Mouse (Mus musculus): ENCODE results near the gene Trp53.
"Not testable (repeated sequence)": the region's sequence is repeated elsewhere in the genome, so short reads cannot be mapped to it uniquely, and the experiment has no call there.

Gene Trp53

DNA sequence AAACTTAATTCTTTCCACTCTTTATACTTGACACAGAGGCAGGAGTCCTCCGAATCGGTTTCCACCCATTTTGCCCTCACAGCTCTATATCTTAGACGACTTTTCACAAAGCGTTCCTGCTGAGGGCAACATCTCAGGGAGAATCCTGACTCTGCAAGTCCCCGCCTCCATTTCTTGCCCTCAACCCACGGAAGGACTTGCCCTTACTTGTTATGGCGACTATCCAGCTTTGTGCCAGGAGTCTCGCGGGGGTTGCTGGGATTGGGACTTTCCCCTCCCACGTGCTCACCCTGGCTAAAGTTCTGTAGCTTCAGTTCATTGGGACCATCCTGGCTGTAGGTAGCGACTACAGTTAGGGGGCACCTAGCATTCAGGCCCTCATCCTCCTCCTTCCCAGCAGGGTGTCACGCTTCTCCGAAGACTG is at the start of gene Trp53, which contains the start of gene Wrap53:
Gene Trp53, plus strand, starts transcription at position 269 of the 424 bp plus-strand sequence.
Gene Wrap53, minus strand, starts transcription at position 165 of the 424 bp plus-strand sequence.
- DNase-seq (ENCODE audit: extremely low spot score, low read depth, low spot score), result peak; percentile 90

DNA sequence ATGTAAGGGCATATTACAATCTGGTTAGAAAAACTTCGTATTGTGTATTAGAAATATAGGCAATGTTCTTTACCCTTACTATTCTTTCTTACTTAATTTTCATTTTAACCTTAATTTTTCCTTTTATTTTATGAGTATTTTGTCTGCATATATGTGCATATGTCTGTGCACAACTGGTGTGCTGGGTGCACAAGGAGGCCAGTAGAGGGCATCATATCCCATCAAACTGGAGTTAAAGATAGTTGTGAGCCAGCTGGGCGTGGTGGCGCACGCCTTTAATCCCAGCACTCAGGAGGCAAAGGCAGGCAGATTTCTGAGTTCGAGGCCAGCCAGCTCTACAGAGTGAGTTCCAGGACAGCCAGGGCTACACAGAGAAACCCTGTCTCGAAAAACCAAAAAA is 49.4 kb upstream of the Trp53 start:
- DNase-seq (ENCODE audit: extremely low spot score, low read depth, low spot score), result not testable (repeated sequence)

DNA sequence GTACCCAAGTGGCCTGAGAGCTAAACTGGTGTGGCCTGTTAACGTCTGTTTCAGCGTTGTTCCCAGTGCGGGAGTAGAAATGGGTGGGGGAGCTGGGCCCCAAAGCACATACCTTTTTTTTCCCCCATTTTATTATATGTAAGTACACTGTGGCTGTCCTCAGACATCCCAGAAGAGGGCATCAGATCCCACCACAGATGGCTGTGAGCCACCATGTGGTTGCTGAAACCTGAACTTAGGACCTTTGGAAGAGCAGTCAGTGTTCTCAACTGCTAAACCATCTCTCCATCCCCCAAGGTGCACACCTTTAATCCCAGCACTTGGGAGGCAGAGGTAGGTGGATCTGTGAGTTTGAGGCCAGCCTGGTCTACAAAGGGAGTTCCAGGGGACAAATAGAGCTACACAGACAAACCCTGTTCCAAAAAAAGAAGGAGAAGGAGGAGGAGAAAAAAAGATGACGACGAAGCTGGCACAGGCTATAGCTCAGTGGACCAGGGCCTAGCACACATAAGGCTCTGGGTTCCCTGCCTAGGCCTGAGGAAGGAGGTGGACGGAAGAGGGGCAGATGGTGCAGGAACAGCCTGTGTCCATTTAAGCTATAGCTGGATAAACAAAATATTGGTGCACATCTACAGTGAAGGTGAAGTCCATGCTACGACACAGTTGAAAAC is 47.5 kb upstream of the Trp53 start:
- no peak for DNase-seq (ENCODE audit: extremely low spot score, low read depth, low spot score)

DNA sequence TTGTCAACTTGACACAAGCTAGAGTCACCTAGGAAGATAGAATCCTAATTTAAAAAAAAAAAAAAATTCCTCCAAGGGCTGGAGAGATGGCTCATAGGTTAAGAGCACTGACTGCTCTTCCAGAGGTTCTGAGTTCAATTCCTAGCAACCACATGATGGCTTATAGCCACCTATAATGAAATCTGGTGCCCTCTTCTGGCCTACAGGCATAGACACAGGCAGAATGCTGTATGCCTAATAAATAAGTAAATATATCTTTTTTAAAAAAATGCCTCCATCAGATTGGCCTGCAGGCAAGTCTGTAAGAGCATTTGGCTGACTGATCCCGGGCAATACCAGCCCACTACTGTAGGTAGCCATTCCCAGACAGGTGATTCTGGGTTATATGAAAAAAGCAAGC is 45.2 kb upstream of the Trp53 start:
- no peak for DNase-seq (ENCODE audit: extremely low spot score, low read depth, low spot score)

DNA sequence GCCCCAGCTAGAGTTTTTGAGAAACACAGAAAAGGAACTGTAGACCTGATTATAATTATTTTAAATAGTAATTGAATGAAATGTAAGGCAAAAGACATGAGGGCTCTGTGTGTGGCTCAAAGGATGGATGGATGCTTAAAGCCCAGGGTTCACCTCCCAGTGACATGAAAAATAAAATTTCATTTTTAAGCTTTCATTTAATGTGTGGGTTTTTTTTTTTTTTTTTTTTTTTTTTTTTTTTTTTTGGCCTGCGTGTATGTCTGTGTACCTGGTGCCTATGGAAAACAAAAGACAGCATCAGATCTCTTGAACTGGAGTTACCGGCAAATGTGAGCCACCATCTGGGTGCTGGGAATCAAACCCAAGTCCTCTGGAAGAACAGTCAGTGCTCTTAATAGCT is 39.5 kb upstream of the Trp53 start:
- no peak for DNase-seq (ENCODE audit: extremely low spot score, low read depth, low spot score)

DNA sequence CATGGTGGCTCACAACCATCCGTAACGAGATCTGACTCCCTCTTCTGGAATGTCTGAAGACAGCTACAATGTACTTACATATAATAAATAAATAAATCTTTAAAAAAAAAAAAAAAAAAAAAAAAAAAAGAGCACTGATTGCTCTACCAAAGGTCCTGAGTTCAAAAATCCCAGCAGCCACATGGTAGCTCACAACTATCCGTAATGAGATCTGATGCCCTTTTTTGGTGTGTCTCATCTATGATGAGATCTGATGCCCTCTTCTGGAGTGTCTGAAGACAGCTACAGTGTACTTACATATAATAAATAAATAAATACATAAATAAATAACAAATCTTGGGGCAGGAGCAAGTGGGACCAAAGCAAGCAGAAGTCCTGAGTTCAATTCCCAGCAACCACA is 38.4 kb upstream of the Trp53 start:
- not testable (repeated sequence) for DNase-seq (ENCODE audit: extremely low spot score, low read depth, low spot score)

DNA sequence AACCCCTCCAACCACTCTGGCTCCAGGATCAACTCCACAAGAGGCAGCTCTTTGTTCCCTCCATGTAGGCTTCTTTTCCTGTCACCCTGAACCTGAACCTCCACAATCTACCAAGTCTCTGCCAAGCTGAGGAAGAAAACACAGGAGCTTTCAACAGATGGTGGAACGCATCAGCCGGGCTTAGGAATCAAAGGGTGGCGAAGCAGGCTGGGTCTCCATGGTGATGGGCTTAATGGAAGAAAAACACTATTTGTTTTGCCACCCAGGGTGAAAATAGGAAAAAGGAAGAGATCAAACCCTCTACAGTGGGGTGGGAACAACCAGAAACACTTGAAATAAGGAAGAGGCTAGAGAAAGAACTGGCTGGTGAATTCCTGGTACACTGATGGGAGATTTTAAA is 36.6 kb upstream of the Trp53 start:
- no peak for DNase-seq (ENCODE audit: extremely low spot score, low read depth, low spot score)

DNA sequence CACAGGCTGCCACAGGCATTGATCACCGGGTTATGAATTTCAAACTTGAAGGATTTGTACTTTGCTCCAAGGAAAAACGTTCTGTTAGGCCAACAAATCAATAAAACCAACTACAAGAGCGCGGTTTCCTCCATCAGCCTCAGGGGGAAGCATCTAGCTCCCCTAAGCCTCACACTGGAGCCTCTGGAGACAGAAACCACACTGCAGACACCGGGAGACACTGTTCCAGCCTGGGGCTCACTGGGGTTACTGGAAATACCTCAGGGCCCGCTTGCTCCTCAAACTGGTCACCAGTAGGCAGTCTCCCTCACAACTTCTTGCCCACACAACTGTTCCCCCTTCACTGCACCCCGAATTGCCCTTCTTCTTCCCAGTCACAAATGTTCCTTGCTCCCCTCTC is 34.2 kb upstream of the Trp53 start:
- DNase-seq (ENCODE audit: extremely low spot score, low read depth, low spot score), result no peak

DNA sequence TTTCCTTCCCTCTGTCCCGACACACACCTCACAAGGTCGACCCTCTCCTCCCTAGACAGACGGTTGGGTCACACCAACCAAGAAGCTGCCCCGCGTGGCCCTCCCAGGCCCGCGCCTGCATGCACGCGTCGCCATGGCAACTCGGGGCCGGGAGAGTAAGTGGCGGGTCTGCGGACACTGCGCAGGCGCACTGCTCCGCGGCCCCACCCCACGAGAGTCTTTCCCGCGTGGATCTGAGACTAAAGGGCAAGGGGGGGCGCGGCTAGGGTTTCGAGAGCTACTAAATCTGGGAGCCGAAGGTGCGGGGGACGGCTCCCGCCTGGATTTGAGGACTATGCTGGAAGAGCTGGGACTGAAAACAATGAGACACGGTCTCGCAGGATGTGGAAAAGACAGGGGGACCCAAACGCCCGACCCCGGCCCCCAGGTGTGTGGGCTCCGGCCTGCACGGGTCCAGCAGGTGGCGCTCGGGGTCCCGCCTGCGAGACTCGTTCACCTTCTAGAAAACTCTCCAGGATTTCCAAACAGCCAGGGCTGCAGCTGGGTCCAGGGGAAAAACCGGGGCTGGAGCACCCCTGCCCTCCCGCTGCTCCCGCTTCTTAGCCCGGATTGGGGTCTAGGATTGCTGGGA is 33.6 kb upstream of the Trp53 start:
- DNase-seq (ENCODE audit: extremely low spot score, low read depth, low spot score), result no peak

DNA sequence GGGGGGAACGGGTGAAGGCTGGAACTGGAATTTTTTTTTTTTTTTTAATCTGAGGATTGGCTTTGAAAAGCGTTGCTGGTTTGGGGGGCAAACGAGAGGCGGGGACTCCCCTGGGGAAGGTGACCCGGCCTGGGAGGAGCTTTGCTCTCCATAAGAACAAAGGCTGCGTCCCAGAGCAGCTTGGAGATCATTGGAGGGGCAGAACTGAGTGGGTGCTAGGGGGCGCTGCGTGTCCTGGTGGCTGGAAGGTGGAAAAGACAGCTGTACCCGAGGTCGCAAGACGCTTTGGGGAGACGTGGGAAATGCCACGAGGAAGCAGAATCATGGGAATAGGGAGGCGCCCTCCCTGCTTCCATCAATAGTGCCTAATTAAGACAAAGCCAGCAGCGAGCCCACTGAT is 33.1 kb upstream of the Trp53 start:
- DNase-seq (ENCODE audit: extremely low spot score, low read depth, low spot score), result no peak

DNA sequence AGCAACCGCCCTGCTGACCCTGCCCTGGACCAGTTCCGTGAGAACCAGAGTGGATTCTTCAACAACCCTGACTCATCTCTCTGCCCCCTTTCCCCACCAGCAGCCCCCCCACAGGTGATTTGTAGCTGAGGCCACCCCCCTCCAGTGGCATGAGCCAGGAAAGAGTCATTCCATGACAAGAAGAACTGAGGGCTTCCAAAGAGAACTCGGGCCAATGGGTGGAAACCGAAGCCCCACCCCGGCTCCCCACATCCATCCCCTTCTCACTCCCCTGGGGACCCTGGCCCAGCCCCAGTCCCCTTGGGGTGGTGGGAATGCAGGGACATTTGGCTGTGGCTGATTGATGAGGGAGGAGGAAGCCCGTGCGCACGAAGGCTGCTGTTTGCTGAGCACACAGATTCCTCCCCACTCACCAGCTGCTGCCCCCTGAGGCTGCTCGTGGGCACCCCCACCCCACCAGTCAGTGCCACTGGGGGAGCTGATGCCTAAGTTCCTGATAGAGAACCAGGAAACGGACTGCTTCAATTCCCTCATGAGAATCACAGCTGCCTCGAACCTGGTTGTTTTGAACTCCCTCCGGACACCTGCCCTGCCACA is 31.0 kb upstream of the Trp53 start, which contains the start of gene Dnah2:
Gene Dnah2, minus strand, starts transcription at position 51 of the 597 bp plus-strand sequence.
- DNase-seq (ENCODE audit: extremely low spot score, low read depth, low spot score), result no peak

DNA sequence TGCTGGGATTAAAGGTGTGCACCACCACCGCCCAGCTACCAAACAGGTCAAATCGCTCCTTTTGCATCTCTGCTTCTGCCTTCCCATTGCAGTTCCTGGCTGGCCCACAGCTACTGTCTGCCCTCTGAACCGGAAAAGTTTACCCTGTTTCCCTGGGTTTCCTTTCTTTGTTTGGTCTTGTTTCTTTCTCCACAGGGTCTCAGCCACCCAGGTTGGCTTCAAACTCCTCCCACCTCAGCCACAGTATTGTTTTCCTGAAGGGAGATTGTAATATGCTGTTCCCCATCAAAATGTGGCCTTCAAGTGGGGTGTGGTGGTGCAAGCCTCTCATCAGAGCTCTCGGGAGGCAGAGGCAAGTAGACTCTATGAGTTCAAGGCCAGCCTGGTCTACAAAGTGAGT is 28.8 kb upstream of the Trp53 start:
- no peak for DNase-seq (ENCODE audit: extremely low spot score, low read depth, low spot score)

DNA sequence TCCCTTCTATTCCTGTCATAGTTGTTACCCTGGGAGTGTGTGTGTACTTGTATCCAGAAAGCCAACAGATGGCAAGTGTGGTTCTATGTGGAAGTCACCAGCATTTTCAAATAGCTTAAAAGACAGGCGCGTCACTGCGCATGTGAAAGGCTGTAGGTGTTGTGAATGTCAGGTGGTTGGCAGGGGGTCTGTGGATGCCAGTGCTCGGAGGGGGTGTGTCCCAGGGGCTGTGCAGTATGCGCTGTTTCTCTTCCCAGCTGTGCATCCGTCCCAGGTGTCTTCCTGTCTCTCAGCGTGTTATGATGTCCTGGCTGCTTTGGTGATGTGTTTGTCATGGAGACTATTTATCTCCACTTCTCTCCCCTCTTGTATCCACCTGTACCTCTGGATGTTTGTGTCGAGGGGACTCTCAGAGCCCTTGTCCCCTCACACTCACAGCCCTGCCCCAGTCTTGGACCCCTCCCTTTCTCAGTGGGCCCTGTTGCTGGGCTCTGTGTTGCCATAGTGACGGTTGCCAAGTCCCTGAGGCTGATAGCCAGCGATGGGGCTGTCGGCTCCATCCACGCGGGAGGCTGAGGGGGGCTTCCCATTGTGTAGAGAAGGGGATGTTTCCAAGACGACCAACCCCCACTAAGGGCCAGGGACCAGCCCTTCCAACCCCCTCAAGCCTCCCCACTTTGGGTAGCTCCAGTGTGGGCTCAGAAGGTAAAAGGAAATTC is 27.4 kb upstream of the Trp53 start:
- DNase-seq (ENCODE audit: extremely low spot score, low read depth, low spot score), result no peak

DNA sequence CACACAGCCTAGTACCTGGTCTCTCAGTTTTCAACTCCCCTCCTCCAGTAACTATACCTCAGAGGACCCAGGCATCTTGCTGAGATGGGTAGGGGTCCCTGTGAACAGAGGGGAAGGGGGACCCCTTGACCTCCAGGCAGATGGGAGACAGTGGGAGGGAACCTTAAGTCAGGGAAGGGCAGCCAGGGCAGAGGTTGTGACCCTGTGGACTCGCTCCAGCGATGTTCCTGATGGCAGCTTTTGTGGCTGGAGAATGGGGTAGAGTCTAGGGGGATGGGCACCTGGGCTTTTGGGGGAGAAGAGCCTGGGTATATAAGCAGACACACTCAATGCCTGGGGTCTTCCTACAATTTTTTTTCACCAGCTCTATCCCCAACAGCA is 26.8 kb upstream of the Trp53 start:
- no peak for DNase-seq (ENCODE audit: extremely low spot score, low read depth, low spot score)

DNA sequence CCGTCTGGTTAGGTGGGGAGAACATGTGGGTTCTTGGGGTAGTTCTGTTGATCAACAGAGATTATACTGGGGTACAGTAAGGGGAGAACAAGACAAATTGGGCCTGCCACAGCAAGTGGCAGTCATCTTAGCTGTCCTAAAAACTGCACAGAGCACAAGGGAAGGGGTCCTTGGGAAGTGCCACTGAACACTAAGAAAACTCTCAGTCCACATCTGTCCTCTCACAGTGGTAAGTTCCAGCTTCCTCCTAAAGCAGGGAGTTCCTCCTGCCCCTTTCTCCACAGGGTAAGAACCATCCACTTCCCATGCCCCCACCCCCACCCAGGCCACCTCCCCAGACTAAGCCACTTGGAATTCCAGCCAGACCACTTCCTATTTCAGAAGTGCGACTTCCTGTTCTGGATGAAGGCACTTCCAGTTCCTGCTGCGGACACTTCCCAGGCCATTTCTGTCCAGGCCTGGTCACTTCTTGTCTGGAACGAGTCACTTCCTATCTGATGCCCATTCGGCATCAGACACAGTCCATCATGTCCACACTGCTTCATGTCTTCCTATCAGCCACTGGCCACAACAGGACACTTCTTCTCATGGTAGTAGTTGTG is 25.5 kb upstream of the Trp53 start:
- no peak for DNase-seq (ENCODE audit: extremely low spot score, low read depth, low spot score)

DNA sequence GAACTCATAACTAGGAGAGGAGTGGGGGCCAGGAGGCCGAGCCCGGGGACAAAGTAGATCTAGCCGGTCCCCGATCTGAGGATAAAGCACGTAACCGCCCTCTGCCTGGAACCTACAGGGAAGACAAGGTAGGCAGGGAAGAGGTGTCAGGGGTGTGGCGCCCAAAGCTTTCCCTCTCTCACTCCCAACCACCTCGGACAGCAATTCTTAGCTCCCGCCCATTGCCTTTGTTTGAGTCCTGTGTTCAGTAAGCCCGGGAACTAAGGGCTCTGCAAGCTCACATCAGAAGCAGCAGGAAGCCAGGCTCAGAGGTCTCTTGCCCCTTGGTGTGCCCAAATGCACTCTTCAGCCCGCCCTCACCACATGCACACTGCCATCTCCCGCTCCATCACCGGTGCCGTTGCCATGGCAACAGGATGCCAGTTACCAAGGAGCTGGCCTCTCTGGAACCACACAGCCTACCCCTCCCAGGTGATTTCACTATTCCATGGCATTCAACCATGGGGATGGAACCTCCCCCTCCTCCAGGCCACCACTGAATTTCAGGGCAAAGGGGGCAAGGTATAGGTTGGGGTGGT is 22.7 kb upstream of the Trp53 start:
- DNase-seq (ENCODE audit: extremely low spot score, low read depth, low spot score), result no peak

DNA sequence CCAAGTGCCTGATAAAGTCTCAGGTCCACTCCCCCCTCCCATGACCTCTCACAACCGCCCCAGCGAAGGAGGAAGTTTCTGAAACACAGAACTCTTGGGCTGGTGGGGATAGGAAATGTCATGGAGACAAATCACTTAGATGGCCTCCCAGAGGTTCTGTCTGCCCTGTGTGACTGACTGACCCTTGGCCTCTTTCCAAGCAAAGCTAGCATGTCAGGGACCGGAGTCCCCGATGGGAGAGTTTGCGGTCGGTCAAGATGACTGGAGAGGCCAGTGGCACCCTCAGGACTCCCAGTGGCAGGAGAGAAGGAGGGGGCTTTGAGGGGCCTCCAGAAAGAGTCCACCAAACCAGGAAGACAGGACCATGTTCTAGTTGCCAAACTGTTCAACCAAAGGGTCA is 21.4 kb upstream of the Trp53 start:
- DNase-seq (ENCODE audit: extremely low spot score, low read depth, low spot score), result no peak

DNA sequence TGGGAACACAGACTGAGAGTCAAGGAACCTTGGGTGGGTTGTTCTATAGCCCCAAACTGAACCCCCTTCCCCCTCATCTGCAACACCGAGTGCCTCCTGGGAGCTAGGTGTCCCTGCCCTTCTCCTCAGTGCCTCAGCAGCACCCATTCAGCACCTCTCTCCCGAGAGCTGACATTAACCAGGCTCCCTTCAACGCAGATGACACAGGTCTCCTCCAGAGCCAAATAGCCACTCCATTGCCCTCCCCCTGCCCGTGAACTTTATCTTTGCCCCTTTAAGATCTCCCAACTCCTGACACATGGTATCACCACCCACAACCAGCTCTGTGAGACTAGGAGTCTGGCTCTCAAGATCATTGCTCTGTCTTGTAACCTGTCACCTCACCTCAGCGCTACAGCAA is 21.0 kb upstream of the Trp53 start:
- no peak for DNase-seq (ENCODE audit: extremely low spot score, low read depth, low spot score)

DNA sequence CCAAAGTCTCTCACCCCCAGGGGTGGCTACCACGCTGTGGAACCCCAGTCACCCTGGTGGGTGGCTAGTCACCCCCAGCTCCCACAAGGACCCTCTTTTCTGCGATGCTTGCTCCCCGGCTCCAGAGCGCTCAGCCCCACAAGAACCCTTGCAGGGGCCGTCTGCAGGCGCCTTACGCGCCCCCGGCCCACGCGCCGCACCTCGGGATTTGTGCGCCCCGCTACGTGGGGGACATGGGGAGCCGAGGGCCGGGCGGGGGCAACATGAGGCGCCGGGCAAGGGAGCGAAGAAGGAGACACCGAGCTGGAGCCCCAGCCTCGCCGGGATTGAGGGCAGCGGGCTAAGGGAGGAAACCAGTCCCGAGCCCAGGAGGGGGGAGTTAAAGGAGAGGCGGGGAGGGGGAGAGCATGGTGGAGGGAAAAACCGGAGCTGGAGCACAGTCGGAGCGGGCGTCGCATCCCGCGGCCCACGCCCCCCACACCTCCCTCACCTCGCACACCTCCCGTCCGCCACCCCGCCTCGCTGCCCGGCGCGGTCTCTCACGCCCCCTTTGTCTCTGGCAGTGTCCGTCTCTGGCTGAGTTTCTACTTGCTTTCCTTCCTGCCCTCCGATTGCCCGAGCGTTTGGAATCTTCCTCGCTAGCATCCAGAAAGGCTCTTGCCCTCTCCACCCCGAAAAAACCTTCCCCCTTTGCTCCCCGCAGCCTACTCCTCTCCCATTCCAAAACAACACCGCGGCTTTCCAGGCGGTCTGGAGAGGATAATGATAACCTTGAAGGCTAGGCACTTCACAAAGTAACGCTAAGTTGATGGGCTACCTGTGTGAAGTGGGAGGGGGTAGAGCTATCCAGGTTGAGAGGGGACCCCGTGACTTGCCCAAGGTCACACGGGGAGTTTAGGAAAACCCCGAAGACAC is 20.1 kb upstream of the Trp53 start, which contains the start of gene Efnb3:
Gene Efnb3, minus strand, starts transcription at position 355 of the 915 bp plus-strand sequence.
- no peak for DNase-seq (ENCODE audit: extremely low spot score, low read depth, low spot score)

Measured in hindlimb bud, embryonic 11.5 days (tissue).